Mouse (Mus musculus): ENCODE measurements around the gene Cfap43. TPM values are rescaled to one million over a fixed set of nuclear protein-coding genes. Genes with fewer than 3 reads are reported as not detected.

Cfap43 gene
- total and polyA plus RNA-seq, 3 experiments = 3.2 to 12.7 (median 11.7) TPM

DNA sequence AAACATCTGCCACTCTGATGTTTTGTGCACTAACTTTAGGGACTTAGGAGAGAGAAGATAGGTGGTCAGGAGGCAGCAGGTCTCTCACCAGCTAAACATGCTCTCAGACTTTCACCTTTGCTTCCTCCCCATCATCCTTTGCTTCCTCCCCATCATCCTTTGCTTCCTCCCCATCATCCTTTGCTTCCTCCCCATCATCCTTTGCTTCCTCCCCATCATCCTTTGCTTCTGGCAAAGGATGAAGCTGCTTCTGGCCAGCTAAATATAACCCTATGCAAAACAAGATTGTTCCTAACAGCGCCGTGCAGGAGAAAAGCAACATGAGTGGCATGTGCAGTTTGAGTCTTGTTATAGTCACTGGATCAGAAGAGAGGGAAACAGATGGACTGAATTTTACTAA is 172.0 kb downstream of the Cfap43 start:
- Histone ChIP-seq H3K36me3 (replicated peaks in 1 of 2; ENCODE audit: control insufficient read depth in 1 of 2, insufficient read depth in 1 of 2, low read length in 1 of 2) (peaks cover 0 to 9% of the 10 kb centered on the region in 2 experiments), H3K79me2 (replicated peaks; ENCODE audit: control insufficient read depth, extremely low read depth, insufficient read depth, poor library complexity, severe bottlenecking) (no peaks in the 10 kb centered on the region), H3K4me3 (replicated peaks in 1 of 3; ENCODE audit: low read depth in 2 of 3, low read length in 2 of 3, poor library complexity in 1 of 3) (peak overlapping the region in 2 of 3 experiments; percentile 2 to 44), H3K4me2 (ENCODE audit: insufficient read depth, low read depth, poor library complexity, severe bottlenecking) (peak overlapping the region; percentile 22; the same call in 1 of the 2 replicates), H3K9ac (ENCODE audit: insufficient read depth, low read depth) (peak overlapping the region; percentile 33; the same call in 1 of the 2 replicates), H3K4me1 (ENCODE audit: control insufficient read depth in 1 of 2, insufficient read depth in 2 of 2) (peaks cover 6 to 9% of the 10 kb centered on the region in 2 experiments; a peak in 3 of 4 replicates), H3K27me3 (replicated peaks) (no peaks in the 10 kb centered on the region), H3K9me3 (replicated peaks; ENCODE audit: low read length) (no peaks in the 10 kb centered on the region), H3K27ac (ENCODE audit: insufficient read depth, low read depth) (no peak overlapping the region)
- dilution Hi-C loops (cut with MboI; ENCODE audit: extremely low pct_ligation_motif_present, extremely low pct_unique_long_range_greater_than_20kb, low sequenced_read_pairs) (no loop called here), in situ Hi-C loops (cut with MboI; ENCODE audit: low pct_ligation_motif_present, low pct_unique_long_range_greater_than_20kb, low sequenced_read_pairs) (no loop called here)
- TF ChIP-seq IRF4 (IDR thresholded peaks at IDR 0.05; ENCODE audit: low read depth, low read length) (no peak), E2F4 (IDR thresholded peaks at IDR 0.05; ENCODE audit: insufficient replicate concordance, low read depth, low read length) (0 out of 2 replicates have a peak, but pooled peaks have one; percentile 15), ZMIZ1 (IDR thresholded peaks at IDR 0.05; ENCODE audit: low read depth, low read length) (no peak), POLR2A (IDR thresholded peaks at IDR 0.05; ENCODE audit: low read depth, low read length) (peak; percentile 63), MEF2A (IDR thresholded peaks at IDR 0.05; ENCODE audit: borderline replicate concordance, low read depth, low read length) (peak; percentile 65; the same call in 1 of the 2 replicates), GABPA (IDR thresholded peaks at IDR 0.05; ENCODE audit: insufficient replicate concordance, low read depth, low read length) (no peak), USF2 (conservative IDR thresholded peaks at IDR 0.05; ENCODE audit: low read depth, low read length) (no peak), PAX5 (IDR thresholded peaks at IDR 0.05; ENCODE audit: low read length) (no peak), HCFC1 (IDR thresholded peaks at IDR 0.05; ENCODE audit: low read depth, low read length) (peak; percentile 85), MXI1 (IDR thresholded peaks at IDR 0.05; ENCODE audit: low read depth, low read length) (peak; percentile 39; the same call in 1 of the 2 replicates), ZNF384 (IDR thresholded peaks at IDR 0.05; ENCODE audit: low read depth, low read length) (no peak), CHD1 (IDR thresholded peaks at IDR 0.05; ENCODE audit: low read depth, low read length) (no peak), ELF1 (IDR thresholded peaks at IDR 0.05; ENCODE audit: low read depth, low read length) (peak; percentile 58; the same call in 1 of the 2 replicates), JUND (conservative IDR thresholded peaks at IDR 0.05; ENCODE audit: low read depth, low read length) (no peak), UBTF (IDR thresholded peaks at IDR 0.05; ENCODE audit: low read depth, low read length) (no peak), ZC3H11A (IDR thresholded peaks at IDR 0.05; ENCODE audit: low read depth, low read length) (no peak), ZKSCAN1 (IDR thresholded peaks at IDR 0.05; ENCODE audit: borderline replicate concordance, low read depth, low read length) (no peak), RCOR1 (conservative IDR thresholded peaks at IDR 0.05; ENCODE audit: low read depth, low read length) (no peak), KAT2A (IDR thresholded peaks at IDR 0.05; ENCODE audit: insufficient replicate concordance, low read length) (0 out of 2 replicates have a peak, but pooled peaks have one; percentile 68), ETS1 (conservative IDR thresholded peaks at IDR 0.05; ENCODE audit: low read depth, low read length) (no peak), SMC3 (IDR thresholded peaks at IDR 0.05; ENCODE audit: low read depth, low read length) (no peak), MYC (IDR thresholded peaks at IDR 0.05; ENCODE audit: low read depth, low read length) (peak; percentile 67), MAFK (IDR thresholded peaks at IDR 0.05; ENCODE audit: insufficient replicate concordance, low read length) (no peak), TBP (conservative IDR thresholded peaks at IDR 0.05; ENCODE audit: low read depth, low read length) (peak; percentile 68; the same call in 1 of the 2 replicates), NELFE (IDR thresholded peaks at IDR 0.05; ENCODE audit: low read depth, low read length) (peak; percentile 41; the same call in 1 of the 2 replicates), USF1 (IDR thresholded peaks at IDR 0.05; ENCODE audit: low read depth, low read length) (no peak), MAX (IDR thresholded peaks at IDR 0.05; ENCODE audit: low read length) (0 out of 2 replicates have a peak, but pooled peaks have one; percentile 31), EP300 (IDR thresholded peaks at IDR 0.05; ENCODE audit: low read length) (no peak), RAD21 (IDR thresholded peaks at IDR 0.05; ENCODE audit: low read depth, low read length) (no peak), SIN3A (IDR thresholded peaks at IDR 0.05; ENCODE audit: low read length) (0 out of 2 replicates have a peak, but pooled peaks have one; percentile 23), MAZ (IDR thresholded peaks at IDR 0.05; ENCODE audit: low read depth, low read length) (no peak), BHLHE40 (IDR thresholded peaks at IDR 0.05; ENCODE audit: low read depth, low read length) (no peak), NRF1 (IDR thresholded peaks at IDR 0.05; ENCODE audit: low read depth, low read length) (no peak), CTCF (conservative IDR thresholded peaks at IDR 0.05 in 1 of 2, IDR thresholded peaks at IDR 0.05 in 1 of 2; ENCODE audit: low read depth in 2 of 2, low read length in 2 of 2) (no peak), CHD2 (IDR thresholded peaks at IDR 0.05; ENCODE audit: low read length) (0 out of 2 replicates have a peak, but pooled peaks have one; percentile 13), JUN (IDR thresholded peaks at IDR 0.05; ENCODE audit: insufficient read depth, low read depth, low read length) (no peak), TCF12 (IDR thresholded peaks at IDR 0.05; ENCODE audit: low read depth, low read length) (peak; percentile 45; the same call in 1 of the 2 replicates), POLR2AphosphoS2 (IDR thresholded peaks at IDR 0.05; ENCODE audit: low read depth, low read length) (no peak)
- peak; percentile 64 for DNase-seq (ENCODE audit: extremely low read depth)
